Mouse (Mus musculus): ENCODE measurements around the gene Tmem254c. TPM values are rescaled to one million over a fixed set of nuclear protein-coding genes. Genes with fewer than 3 reads are reported as not detected.
"Not testable (repeated sequence)": the region's sequence is repeated elsewhere in the genome, so short reads cannot be mapped to it uniquely, and the experiment has no call there.

Tmem254c gene
- 1 to 10 TPM; 1.6 to 4.7 TPM for total RNA-seq (2021)
- long read RNA-seq, experiment 1, transcript Tmem254c-202 (4 exons, 1,211 nt): major isoform, 7 of 7 reads
- long read RNA-seq, experiment 1, partial matches to known transcripts: 0 of 7 reads
- long read RNA-seq, experiment 1, other reads (novel, unspliced or antisense): 0 of 7 reads
- long read RNA-seq, experiment 2, partial matches to known transcripts: 0 of 1 reads
- long read RNA-seq, experiment 2, other reads (novel, unspliced or antisense): 0 of 1 reads

GRCm38 (mm10) chr14:26067325-26067633 is at the start of gene Tmem254c:
Tmem254c (minus strand) TSS chr14:26067355.
- DNase-seq: not testable (repeated sequence)

- not testable (repeated sequence) for DNase-seq
Measured at GRCm38 (mm10) chr14:26097622-26098021, 30.5 kb upstream of the Tmem254c start.

- DNase-seq: not testable (repeated sequence)
Measured at GRCm38 (mm10) chr14:26081997-26082396, 14.8 kb upstream of the Tmem254c start, which contains the start of gene Cphx3. Cphx3 (plus strand) TSS chr14:26082297.

GRCm38 (mm10) chr14:26081216-26081615 is 14.1 kb upstream of the Tmem254c start, which contains the start of gene Cphx2:
Cphx2 (plus strand) TSS chr14:26081516.
- DNase-seq: not testable (repeated sequence)

GRCm38 (mm10) chr14:26076620-26077390 is 9.7 kb upstream of the Tmem254c start:
- DNase-seq: not testable (repeated sequence)

GRCm38 (mm10) chr14:26066574-26067324 is 406 bp downstream of the Tmem254c start:
- not testable (repeated sequence) for DNase-seq

GRCm38 (mm10) chr14:26059362-26059761 is 7.8 kb downstream of the Tmem254c start:
- not testable (repeated sequence) for DNase-seq

- DNase-seq: not testable (repeated sequence)
Measured at GRCm38 (mm10) chr14:26058184-26058583, 9.0 kb downstream of the Tmem254c start.

GRCm38 (mm10) chr14:26048767-26049166 is 18.4 kb downstream of the Tmem254c start:
- not testable (repeated sequence) for DNase-seq

- DNase-seq: not testable (repeated sequence)
Measured at GRCm38 (mm10) chr14:26047026-26047425, 20.1 kb downstream of the Tmem254c start.

- not testable (repeated sequence) for DNase-seq
Measured at GRCm38 (mm10) chr14:26045007-26045406, 22.1 kb downstream of the Tmem254c start.

GRCm38 (mm10) chr14:26042611-26043010 is 24.5 kb downstream of the Tmem254c start, which contains the start of gene Gm9780:
Gm9780 (minus strand) TSS chr14:26042711.
- DNase-seq: not testable (repeated sequence)

GRCm38 (mm10) chr14:26035439-26035838 is 31.7 kb downstream of the Tmem254c start:
- DNase-seq: not testable (repeated sequence)

GRCm38 (mm10) chr14:26034364-26034763 is 32.8 kb downstream of the Tmem254c start:
- DNase-seq: not testable (repeated sequence)

- not testable (repeated sequence) for DNase-seq
Measured at GRCm38 (mm10) chr14:26025653-26026052, 41.5 kb downstream of the Tmem254c start.

- not testable (repeated sequence) for DNase-seq
Measured at GRCm38 (mm10) chr14:26022831-26023230, 44.3 kb downstream of the Tmem254c start.

- not testable (repeated sequence) for DNase-seq
Measured at GRCm38 (mm10) chr14:26021555-26021954, 45.6 kb downstream of the Tmem254c start.

GRCm38 (mm10) chr14:26016414-26016813 is 50.7 kb downstream of the Tmem254c start:
- DNase-seq: not testable (repeated sequence)
